Mouse (Mus musculus) mature B cell (primary cell): ENCODE results near the gene Gm11985.

Source experiments
- in situ Hi-C: fragments of 300-500 bp; cut with MboI; formaldehyde crosslinking; loops from 2 replicates; pipeline ENCODE4 v1.14.3; 2019

The Gm11985 gene

GRCm38 (mm10) chr11:7200393-7200783 lies 12.0 kb upstream of the Gm11985 start:
- in situ Hi-C loops: no loop called here

GRCm38 (mm10) chr11:7199736-7200392 lies 11.5 kb upstream of the Gm11985 start:
- in situ Hi-C loops: no loop called here

GRCm38 (mm10) chr11:7198481-7199256 lies 10.3 kb upstream of the Gm11985 start:
- in situ Hi-C loops: no loop called here

- in situ Hi-C loops: no loop called here
These were observed 9.6 kb upstream of the Gm11985 start for GRCm38 (mm10) chr11:7198006-7198405.

- in situ Hi-C loops: no loop called here
These were observed 9.1 kb upstream of the Gm11985 start, which contains the start of gene Igfbp1 for GRCm38 (mm10) chr11:7197491-7197941. Igfbp1 (plus strand) TSS chr11:7197782.

- in situ Hi-C loops: no loop called here
These were observed 6.9 kb upstream of the Gm11985 start for GRCm38 (mm10) chr11:7195312-7195685.

GRCm38 (mm10) chr11:7194432-7195311 lies 6.3 kb upstream of the Gm11985 start:
- in situ Hi-C loops: no loop called here

- in situ Hi-C loops: no loop called here
These were observed 4.8 kb upstream of the Gm11985 start for GRCm38 (mm10) chr11:7193134-7193533.

- in situ Hi-C loops: no loop called here
These were observed 4.3 kb upstream of the Gm11985 start for GRCm38 (mm10) chr11:7192710-7193109.

- in situ Hi-C loops: no loop called here
These were observed 897 bp downstream of the Gm11985 start for GRCm38 (mm10) chr11:7187472-7187871.

- in situ Hi-C loops: no loop called here
These were observed 3.9 kb downstream of the Gm11985 start for GRCm38 (mm10) chr11:7184420-7184819.

GRCm38 (mm10) chr11:7182409-7183042 lies 5.8 kb downstream of the Gm11985 start:
- in situ Hi-C loops: no loop called here

- in situ Hi-C loops: no loop called here
These were observed 9.1 kb downstream of the Gm11985 start for GRCm38 (mm10) chr11:7179276-7179675.

- in situ Hi-C loops: no loop called here
These were observed 9.6 kb downstream of the Gm11985 start for GRCm38 (mm10) chr11:7178724-7179123.

- in situ Hi-C loops: no loop called here
These were observed 14.7 kb downstream of the Gm11985 start for GRCm38 (mm10) chr11:7173664-7174063.

GRCm38 (mm10) chr11:7169645-7170044 lies 18.7 kb downstream of the Gm11985 start:
- in situ Hi-C loops: no loop called here

- in situ Hi-C loops: no loop called here
These were observed 24.0 kb downstream of the Gm11985 start for GRCm38 (mm10) chr11:7164416-7164815.

GRCm38 (mm10) chr11:7161502-7162174 lies 26.7 kb downstream of the Gm11985 start:
- in situ Hi-C loops: no loop called here

- in situ Hi-C loops: no loop called here
These were observed 27.7 kb downstream of the Gm11985 start for GRCm38 (mm10) chr11:7160637-7161101.

GRCm38 (mm10) chr11:7160146-7160545 lies 28.2 kb downstream of the Gm11985 start:
- in situ Hi-C loops: no loop called here

- in situ Hi-C loops: no loop called here
These were observed 30.2 kb downstream of the Gm11985 start for GRCm38 (mm10) chr11:7158196-7158595.
